Mouse (Mus musculus) brain, embryonic 14.5 days (tissue): Measurements from ENCODE around the gene Tesc.

ENCODE experiments used
- CTCF ChIP-seq: fragments of 200-500 bp; IDR thresholded peaks from 2 replicates; pipeline ENCODE4 v1.5.1; 2012; ENCODE audit warnings: inconsistent platforms, mild to moderate bottlenecking, moderate library complexity, borderline replicate concordance; ENCODE audit not compliant: insufficient read depth, insufficient read length; ENCODE audit errors: extremely low read depth
- POLR2A ChIP-seq: fragments of 200-500 bp; IDR thresholded peaks from 2 replicates; pipeline ENCODE4 v1.6.1; 2012; ENCODE audit warnings: mild to moderate bottlenecking, inconsistent platforms, borderline replicate concordance; ENCODE audit not compliant: poor library complexity, insufficient read depth, insufficient read length, severe bottlenecking; ENCODE audit errors: extremely low read depth

DNA sequence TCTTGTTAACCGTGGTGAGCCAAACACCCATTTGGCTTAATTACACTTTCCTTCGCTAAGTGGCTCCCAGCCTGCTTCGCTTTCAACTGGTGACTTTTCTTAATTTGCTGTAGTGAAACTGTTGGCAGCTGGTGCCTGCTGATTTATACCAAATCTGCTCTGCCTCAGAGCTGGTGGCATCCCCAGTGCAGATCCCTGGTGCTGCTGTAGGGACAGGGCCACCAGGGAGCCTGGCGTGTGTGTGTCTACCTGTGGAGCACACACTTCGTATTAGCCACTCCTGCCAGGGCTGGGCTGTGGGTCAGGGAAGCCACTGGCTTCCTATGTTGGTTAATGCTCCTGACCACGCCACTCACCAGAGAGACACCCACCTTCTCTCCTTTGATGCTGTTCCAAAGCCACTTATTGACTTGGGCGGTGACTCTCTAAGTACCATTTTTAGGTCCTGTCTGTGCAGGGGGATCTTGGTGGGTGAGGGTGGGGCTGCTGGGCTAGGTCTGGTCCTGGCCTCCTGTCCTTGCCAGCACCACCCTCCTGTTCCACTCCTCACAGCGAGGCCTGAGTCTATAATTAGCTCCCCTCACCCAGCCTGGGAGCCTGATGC is 30.1 kb downstream of the Tesc start:
- TF ChIP-seq CTCF, result no peak
- TF ChIP-seq POLR2A, result no peak
